Mouse (Mus musculus): ENCODE measurements around the gene Myocos.
A peak's percentile ranks its signal among the peaks of the same experiment; 100 is the strongest.
"Not testable (repeated sequence)": the region's sequence is repeated elsewhere in the genome, so short reads cannot be mapped to it uniquely, and the experiment has no call there.

Myocos gene

DNA sequence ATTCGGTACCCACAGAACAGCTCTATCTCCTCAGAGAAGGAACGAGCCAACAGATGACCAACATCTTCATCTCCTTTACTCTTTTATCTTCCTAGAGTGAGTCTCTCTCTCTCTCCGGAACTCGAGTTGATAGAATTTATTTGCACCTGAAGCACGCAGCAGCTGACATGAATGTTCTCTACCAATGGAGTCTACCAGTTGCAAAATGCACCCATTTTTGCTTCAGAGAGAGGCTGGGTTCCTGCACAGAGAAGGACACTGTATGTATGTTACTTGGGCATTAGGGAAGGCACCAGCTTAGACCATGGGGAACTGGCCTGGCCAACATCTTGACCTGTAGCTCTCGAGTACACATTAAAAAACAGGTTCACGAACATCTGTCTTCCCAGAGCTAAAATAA, at the start of gene Myocos:
Gene Myocos (minus strand): TSS at position 101 of the 400 bp plus-strand sequence.
- DNase-seq (ENCODE audit: low spot score in 2 of 2): no peak

DNA sequence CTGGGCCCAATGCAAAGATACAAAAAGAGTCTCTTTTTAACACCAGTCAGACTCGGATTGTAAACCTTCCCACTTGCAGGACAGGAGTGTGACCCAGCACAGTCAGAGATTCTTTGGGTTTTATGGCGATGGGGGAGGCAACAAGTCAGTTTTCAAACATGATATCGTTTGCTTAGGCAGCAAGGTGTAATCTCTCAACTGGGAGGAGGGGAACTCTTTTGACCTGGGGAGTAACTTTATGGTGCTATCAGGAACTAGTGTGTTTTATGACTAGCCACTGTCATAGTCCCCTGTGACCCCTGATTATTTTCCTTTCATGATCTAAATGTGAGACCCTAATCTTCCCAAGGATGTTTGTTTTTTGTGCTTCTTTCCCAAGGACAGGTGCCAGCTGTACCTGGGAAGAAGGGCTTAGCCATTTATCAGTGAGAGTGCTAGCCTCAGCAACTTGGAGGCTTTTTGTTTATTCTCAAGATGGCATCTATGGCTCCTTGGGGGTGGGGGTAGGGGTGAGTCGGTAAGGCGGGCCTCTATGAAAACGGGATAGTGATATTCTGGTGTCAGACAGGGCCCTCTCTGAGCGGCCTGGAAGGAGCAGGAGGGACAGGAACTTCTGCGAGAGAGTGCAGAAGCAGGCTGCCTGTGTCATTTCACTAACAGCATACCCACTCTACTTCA, 42.5 kb upstream of the Myocos start:
- no peak for DNase-seq (ENCODE audit: low spot score in 2 of 2)

DNA sequence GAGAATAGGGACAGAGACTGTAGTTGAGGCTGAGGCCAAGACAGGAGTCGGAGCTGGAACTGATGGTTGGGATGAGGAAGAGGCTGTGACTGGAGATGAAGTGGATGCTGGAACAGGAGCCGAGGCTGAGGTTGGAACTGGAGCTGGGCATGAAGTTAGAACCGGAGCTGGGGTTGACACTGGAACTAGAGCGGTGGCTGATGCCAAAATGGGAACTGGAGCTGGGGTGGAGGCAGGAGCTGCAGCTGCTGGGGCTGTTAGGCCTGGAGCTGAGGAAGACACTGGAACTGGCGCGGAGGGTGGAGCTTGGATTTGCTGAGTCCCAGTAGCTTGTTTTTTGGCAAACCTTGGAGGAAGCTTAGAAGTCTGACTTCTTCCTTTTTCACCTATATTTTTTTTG, 39.8 kb upstream of the Myocos start:
- no peak for DNase-seq (ENCODE audit: low spot score in 2 of 2)

DNA sequence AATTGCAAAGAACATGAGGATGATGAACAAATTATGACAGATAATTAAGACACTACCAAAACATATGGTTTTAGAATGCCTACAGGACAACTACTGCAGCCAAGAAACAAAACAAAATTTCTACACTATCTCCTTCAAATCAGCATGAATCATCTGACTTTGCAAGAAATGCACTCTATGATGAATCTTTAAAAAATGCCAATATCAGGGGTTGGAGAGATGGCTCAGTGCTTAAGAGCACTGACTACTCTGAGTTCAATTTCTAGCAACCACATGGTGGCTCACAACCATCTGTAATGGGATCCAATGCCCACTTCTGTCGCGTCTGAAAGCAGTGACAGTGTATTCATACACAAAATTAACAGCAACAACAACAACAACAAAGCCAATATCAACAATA, 35.7 kb upstream of the Myocos start:
- DNase-seq (ENCODE audit: low spot score in 2 of 2): no peak

DNA sequence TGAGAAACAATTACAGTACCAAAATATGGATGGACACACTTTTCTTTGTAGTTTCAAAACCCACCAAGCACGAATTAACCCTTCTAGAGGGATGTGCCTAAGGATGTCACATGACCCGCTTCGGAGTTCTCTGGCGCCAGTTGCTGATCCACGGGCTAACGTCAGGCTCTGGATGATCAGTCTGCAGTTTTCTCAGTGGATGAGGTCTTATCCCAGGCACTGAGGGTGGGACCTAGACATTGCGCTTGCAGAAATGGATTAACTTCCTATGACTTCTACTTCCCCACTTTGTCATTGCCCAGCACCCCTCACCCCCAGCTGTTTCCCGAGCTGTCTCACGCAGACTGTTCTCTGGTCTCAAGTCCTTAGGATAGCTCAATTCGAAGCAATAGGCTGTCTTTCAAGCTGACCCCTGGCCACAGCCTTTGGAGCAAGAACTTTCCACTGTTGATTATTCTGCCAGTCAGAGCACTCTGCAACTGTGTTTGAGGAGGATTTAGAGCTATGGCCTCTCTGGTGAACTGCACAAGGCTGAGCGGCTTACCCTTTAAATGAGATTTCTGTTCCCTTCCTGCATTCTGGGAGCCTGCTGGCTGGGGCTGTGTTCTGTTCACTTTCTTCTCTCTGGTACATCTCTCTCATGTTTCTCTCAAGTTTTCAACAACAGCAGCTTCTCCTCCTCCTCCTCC, 7.6 kb upstream of the Myocos start:
- DNase-seq (ENCODE audit: low spot score in 2 of 2): no peak

DNA sequence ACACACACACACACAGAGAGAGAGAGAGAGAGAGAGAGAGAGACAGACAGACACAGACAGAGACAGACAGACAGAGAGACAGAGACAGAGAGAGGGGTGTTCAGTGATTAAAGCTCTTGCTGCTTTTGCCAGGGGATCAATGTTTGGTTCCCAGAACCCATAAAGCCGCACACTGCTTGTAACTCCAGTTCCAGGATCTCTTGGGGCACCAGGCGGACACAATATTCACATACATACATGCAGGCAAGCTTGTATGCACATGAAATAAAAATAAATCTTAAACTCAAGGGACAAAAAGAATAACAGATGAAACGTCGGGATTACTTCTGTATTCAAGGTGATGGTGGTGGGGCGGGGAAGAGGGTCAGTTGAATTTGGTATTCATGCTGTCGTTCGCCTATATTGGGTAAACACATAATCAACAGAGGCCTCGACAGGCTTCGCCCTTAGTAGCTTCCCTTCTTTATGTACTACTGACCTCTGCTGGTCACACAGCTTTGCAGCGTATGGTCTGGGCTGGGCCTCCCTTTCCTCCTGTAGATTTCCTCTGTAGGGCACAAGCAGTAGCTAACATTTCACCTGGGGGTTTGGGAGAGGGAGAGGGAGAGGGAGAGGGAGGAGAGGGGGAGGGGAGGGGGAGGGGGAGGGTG, 6.9 kb upstream of the Myocos start:
- DNase-seq (ENCODE audit: low spot score in 2 of 2): peak; percentile 44 to 73

DNA sequence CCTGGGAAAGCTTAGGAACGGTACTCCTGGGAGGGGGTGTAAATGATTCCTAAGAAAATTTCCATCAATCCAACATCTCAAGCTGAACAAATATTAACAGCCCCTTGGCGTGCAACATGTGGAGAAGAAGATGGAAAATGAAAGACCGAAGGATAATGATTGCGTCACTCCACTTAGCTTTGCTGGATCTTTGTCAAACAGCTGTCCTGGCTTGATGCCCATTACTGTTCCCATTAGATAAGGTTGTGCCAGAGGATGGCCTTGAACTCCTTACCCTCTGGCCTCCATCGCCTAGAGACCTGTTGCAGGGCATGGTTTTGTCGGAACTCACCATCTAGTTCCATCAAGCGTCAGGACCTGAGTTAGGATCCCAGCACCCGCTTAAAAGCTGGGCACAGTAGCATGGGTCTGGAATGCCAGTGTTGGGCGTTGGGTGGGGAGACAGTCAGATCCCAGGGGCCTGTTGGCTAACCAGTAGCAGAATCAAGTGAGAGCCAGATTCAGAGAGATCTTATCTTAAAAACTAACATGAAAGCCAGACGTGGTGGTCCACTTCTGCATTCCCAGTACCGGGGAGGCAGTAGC, 2.3 kb upstream of the Myocos start:
- DNase-seq (ENCODE audit: low spot score in 2 of 2): no peak

DNA sequence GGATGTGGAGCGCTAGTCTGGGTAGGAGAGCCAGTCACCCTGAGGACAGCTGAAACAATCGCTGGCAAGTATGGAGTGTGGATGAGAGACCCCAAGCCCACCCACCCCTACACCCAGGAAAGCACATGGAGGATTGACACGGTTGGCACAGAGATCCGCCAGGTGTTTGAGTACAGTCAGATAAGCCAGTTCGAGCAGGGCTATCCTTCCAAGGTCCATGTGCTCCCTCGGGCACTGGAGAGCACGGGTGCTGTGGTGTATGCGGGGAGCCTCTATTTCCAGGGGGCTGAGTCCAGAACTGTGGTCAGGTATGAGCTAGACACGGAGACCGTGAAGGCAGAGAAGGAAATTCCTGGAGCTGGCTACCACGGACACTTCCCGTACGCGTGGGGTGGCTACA, 9.6 kb downstream of the Myocos start:
- DNase-seq (ENCODE audit: low spot score in 2 of 2): no peak

DNA sequence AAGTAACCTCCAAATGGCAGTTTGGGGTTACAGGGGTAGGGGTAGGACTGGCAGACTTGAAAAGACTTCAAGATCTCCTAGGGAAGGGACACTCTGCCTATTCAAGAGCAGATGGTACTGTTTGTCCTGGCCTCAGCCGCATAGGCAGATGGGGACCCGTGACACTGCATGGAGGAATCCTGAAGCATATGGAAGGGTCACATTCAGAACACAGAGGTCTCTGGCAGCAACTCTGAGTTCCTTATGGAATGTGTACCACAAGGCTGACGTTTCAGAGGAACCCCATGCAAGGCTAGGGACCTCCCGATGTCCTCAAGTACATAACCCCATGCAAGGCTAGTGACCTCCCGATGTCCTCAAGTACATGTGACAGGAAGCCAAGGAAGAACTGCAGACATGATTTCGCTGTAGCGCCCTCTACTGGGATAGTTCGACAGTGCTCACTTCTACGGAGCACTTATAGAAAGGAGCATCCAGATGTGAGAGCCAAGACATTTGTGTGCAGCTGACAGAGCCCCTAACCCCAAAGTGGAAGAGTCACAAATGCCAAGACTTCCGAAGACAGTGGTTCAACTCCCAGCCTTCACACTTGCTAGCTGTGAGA, 11.8 kb downstream of the Myocos start:
- DNase-seq (ENCODE audit: low spot score in 2 of 2): no peak

DNA sequence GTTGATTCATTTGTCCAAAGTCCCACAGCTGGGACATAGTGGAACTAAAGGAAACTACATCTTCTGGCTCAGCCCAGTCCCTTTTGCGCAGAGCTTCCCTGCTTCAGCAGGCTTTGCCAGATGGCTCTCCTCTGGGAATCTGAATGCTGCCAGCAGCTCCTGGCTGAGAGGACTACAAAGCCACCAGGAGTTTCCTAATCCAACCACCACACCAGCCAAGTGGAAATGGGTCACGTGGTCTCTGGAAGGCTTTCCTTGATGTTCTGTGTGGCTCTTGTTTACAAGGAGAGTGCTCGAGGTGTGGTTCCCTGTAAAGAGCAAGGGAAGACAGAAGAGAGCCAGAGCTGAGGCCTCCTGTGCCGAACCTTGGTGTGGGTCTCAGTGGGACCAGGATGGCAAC, 14.3 kb downstream of the Myocos start:
- peak; percentile 49 to 89 for DNase-seq (ENCODE audit: low spot score in 2 of 2)

DNA sequence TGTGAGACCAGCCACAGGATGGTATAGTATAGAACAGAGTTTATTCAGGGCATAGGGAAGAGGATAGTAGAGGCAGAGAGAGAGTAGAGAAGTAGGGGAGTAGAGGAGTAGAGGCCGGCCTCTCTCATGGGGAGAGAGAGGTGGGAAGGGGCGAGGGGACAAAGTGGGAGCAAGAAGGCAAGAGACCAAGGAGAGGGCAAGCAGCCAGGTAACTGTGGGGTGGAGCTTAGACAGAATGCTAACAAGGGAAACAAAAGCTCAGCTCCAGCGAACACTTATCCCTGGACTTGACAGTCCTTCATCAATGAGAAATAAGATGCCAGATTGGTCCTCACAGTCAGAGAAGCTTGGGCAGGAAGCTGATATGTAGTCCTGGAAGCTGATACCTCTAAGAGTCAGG, 15.4 kb downstream of the Myocos start:
- DNase-seq (ENCODE audit: low spot score in 2 of 2): no peak

DNA sequence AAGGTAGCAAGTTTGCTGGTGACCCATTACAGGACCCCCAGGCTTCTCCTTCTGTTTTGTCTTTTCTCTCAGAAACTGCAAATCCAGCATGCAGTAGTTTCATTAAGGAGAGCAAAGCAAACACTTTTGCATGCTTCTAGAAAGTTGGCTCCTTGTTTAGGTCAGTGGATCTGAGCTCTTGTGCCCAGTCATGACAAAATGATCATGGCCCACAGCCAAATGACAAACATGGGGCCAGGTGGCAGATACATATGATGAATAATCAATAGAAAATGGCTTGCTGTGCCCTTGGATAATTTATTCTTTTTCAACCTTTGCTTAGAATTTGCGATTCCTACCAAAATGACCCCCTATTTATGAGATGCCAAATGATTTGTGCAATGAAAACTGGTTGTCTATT, 18.2 kb downstream of the Myocos start:
- no peak for DNase-seq (ENCODE audit: low spot score in 2 of 2)

DNA sequence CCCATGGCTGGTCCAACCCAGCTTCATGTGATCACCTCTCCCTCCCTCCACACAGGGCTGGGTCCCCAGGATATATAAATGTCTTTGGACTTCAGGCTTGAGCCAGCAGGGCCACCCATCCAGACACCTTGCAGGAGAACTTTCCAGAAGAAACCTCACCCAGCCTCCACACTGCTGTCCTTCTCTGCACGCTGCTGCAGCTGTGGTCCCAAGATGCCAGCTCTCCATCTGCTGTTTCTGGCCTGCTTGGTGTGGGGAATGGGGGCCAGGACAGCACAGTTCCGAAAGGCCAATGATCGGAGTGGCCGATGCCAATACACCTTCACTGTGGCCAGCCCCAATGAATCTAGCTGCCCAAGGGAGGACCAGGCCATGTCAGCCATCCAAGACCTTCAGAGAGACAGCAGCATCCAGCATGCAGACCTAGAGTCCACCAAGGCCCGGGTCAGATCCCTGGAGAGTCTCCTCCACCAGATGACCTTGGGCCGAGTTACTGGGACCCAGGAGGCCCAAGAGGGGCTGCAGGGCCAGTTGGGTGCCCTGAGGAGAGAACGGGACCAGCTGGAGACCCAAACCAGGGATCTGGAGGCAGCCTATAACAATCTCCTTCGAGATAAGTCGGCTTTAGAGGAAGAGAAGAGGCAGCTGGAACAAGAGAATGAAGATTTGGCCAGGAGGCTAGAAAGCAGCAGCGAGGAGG, 18.8 kb downstream of the Myocos start, which contains the start of gene Myoc:
Gene Myoc (plus strand): TSS at position 105 of the 700 bp plus-strand sequence.
- DNase-seq (ENCODE audit: low spot score in 2 of 2): no peak

DNA sequence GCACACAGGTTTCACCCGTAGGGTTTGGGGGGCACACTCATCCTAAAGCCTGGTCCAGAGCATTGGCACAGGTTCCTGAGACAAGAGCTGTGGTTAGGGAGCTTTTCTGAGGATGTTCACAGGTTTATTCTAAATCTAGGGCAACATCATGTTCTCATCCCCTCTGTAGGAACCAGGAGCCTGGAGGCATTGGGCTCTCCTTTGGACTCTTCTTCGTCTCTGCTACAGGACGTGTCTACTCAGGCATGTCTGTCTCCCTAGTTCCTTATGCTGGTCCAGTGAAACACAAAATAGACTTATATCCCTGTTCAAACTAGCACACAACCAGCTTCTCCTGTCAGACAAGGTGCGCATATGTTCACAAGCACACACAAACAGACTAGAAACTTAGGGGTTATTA, 19.5 kb downstream of the Myocos start:
- no peak for DNase-seq (ENCODE audit: low spot score in 2 of 2)

DNA sequence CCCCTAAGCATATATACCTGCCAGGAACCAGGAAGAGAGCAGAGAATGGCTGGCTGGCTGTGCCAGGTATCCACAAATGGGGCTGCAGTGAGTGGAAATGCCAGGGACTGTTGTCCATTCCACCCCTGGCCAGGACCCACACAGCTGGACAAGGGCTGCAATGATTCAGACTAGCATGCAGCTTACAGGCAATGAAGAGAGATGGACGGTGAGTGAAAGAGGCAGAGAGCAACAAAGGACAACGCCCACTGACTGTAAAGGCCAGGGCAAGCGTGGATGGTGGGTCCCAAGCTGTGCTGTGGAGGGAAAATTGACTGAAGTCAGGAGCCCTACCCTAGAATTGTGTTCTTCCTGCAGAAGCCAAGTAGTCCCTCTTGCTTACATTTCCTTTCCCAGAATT, 21.5 kb downstream of the Myocos start:
- no peak for DNase-seq (ENCODE audit: low spot score in 2 of 2)

DNA sequence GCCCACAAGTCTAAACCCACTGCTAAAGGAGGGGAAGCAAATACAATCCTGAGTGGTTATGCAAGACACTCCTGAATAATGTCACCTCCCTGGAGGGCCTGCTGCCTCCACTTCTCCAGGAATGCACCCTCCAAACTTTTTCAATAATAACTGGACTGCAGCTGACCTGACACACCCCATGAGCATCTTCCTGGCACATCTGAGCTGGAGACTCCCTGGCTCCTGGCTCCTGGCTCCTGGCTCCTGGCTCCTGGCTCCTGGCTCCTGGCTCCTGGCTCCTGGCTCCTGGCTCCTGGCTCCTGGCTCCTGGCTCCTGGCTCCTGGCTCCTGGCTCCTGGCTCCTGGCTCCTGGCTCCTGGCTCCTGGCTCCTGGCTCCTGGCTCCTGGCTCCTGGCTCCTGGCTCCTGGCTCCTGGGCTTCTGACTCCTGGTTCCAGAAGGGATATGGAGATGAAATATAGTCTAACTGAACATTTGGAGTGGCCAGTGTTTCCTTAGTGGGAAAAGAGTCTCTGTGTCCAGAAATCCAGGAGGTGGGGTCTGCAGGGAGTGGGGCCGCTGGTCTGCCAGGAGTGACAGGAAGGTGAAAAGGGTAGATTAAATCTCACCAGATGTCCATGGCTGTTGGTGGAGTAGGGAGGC, 22.6 kb downstream of the Myocos start:
- peak in 1 of 2 experiments; percentile 43 for DNase-seq (ENCODE audit: low spot score in 2 of 2)

DNA sequence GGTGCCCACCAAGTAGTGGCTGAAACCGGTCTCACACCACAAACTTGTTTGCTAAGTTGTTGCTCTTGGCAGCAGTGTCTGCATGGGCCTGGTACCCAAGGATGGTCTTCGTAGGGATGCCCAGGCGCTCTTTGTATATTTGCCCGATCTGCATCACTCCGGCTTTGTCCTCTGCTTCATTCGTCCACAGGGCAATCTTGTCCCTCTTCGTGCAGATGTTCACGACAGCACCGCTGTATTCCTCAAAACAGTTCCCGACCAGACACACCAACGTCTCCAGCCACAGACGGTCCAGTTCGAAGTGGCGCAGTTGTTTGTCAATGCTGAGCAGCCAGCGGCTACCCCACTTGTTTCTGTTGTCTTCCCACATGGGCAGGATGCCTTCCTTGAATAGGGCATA, 29.7 kb downstream of the Myocos start:
- DNase-seq (ENCODE audit: low spot score in 2 of 2): not testable (repeated sequence)

DNA sequence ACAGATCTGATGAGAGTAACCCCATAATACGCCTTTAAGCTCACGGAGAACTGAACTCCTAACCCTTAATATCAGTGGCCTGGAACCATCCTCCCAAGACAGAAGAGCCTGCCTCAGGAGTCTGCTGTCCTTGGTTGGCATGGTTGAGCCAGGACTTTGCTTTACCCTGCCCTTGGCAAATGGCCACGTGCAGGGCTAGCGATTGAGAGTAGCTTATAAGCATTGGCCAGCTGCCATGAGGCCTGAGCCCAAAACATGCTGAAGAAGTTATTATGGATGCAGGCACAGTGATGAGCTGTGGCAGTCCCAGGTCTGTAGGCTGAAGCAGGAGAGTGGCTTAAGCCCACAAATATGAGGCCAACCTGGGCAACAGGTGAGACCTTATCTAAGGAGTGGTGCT, 30.2 kb downstream of the Myocos start:
- DNase-seq (ENCODE audit: low spot score in 2 of 2): not testable (repeated sequence)

DNA sequence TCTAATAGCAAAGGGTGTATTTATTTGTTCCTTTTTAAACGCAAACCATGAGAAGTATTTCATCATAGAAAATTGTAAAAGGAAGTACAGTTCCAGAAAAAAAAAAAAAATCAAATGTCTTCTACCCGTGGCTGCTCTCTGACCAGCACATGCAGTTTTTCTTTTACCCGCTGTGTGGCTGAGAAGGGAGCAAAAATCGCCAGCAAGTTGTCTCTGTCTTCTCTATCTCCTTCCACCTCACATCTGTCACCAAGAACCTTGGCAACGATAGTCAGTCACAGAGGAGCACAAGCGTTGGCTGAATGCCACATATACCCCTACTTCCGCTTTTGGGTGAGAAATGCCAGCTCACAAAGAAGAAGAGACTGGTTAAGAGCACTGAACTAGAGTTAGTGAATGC, 32.8 kb downstream of the Myocos start:
- no peak for DNase-seq (ENCODE audit: low spot score in 2 of 2)

DNA sequence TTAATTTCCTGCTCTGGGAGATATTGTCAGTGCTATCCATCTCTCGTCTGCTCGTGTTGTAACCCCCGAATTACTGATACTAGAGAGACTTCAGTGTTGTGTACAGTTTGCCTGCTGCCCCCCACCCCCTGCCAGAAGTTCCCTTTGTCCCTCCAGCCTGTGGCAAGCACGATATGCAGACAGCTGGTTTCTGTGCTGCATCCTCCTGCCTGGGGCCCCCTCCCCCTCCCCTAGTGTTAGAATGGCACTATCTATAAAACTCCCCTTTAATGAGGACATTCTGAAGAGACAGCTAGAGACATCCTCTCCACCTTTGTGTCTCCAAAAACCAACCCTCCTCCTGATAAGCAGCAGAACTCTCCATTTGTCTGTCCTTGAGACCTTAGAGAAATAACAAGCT, 34.1 kb downstream of the Myocos start:
- DNase-seq (ENCODE audit: low spot score in 2 of 2): no peak

DNA sequence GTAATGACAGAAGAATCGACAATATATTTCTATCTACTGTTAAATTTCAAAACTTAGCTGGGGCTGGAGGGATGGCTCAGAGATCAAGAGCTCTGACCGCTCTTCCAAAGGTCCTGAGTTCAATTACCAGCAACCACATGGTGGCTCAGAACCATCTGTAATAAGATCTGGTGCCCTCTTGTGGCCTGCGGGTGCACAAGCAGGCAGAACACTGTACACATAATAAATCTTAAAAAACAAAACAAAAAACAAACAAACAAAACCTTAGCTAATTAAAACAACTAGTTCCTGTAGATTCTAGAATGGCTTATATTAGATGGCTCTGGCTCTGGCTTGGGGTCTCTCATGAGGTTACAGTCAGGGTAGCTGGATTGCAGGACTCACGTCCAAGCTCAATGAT, 37.5 kb downstream of the Myocos start:
- no peak for DNase-seq (ENCODE audit: low spot score in 2 of 2)
